Mouse (Mus musculus) cerebellum, adult 11-12 months (tissue): Measurements from ENCODE around the gene Bmp2k.

Source experiments
- DNase-seq: peaks from one replicate; pipeline ENCODE4 v3.0.0; 2022

Gene Bmp2k

DNA sequence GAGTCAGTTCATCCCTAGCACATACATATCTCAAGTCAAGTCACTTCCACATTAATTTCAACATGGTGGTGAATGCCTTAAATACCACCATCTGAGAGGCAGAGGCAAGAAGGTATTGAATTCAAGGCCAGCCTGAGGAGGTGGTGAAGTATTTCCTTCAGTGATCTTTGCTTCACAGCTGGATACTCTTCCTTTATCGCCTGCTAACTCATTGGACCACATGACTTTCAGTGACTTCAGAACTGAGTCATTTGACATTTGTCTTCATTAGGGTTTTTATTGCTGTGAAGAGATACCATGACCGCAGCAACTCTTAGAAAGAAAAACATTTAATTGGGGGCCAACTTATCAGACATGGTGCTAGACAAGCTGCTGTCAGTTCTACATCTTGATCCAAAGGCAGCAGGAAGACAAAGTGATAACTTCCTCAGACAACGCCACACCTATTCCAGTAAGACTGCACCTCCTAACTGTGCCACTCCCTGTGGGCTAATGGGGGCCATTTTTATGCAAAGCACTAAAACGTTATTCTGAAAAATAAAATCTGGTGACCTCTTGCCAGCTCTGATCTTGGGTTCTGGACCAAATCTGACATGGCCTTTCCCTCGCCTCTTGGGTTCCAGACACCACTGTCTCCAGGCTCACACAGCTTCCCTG, 24.9 kb upstream of the Bmp2k start:
- no peak for DNase-seq

DNA sequence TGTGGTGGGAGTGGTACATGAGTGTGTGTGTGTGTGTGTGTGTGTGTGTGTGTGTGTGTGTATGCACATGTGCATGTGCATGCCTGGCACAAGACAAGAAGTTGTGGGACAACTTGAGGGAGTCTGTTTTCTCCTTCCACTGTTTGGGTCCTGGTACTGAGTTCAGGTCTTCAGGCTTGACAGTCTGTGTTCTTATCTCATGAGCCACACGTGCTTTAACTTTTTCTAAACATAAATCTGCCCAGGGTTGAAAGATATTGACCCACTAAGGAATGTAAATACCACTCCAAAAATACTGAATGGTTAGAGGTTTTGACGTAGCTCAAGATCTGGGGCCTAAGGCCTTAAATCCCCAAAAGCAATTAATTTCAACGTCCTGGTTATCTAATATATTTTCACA, 23.8 kb upstream of the Bmp2k start:
- no peak for DNase-seq

DNA sequence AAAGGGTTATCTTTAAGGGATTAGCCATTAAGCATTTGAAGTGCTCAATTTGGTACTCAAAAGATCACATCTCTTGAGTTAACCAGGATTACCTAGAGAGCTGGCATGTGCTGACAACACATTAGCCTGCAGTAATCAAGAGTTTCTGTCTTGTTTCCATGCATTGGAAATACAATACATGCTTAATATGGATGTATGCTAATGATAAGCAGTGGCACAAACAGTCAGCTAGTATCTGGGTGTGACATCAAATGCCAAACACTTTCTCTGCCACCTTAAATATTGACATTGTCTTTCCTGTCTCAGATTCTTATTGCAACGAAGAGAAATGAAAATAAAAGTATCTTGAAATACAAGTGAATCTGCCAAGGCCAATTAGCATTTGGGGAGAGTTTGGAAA, 22.8 kb upstream of the Bmp2k start:
- no peak for DNase-seq

DNA sequence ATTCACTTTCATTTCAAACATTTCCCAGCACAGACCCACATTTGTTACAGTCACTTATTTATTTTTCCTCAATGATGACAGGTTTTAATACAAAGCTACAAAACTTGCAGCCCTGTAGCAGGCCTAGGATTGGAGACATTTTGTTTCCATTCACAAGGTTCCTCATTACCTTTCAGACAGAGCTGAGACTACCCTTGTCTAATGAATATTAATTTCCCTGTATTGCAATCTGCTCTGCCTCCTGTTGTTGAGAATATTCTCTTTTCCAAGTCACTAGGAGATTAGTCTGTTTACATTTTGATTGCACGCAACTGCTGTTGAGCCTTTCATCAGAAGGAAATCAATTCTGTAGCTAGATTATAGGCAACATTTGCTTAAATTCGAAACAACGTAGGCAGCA, 22.4 kb upstream of the Bmp2k start:
- no peak for DNase-seq

DNA sequence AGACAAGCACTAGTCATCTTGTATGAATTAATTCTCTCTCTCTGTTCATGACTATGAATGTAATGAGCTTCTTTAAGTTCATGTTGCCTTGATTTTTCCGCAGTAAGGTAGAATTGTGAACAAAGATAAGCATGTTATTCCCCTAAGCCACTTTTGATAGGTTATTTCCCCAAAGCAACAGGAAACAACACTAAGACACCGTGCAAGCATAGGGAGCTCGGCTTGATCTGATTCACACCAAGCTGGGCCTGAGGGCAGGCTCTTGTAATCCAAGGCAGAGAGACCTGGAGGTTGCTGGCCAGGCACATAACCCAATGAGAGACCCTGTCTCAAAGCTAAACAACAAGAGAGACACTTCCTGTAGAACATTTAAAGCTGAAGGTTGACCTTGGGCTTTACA, 21.3 kb upstream of the Bmp2k start:
- DNase-seq = no peak

DNA sequence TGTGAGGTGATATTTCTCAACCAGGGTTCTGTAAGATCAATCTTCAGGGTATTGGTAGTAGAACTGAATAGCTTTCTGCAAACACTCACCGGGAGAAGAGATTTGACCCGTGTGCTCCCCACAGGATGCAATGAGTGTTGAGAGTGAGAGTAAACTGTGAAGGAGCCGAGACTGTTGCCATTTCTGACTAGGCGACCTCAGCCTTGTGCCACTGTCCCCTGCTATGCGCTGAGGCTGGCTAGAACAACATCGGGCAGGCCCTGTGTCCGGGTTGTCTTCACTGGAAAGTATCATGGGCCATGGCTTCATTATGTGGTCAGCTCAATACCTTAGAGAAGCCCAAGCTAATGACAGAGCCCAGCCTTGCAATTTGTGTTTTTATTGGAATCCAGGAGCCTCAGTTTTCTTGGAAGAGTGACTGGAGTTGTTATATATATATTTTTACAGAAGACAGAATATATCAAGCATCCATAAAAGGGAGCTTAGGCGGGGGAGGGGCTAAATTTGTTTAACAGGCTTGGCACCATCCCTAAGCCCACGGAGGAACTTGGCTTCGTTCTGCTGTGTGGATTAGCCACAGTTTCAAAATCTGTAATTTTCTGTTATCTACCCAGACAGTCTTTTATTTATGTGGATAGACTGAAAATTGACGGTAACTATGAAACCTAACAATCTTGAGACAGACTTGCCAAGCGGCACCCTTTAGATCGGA, 18.0 kb upstream of the Bmp2k start:
- no peak for DNase-seq

DNA sequence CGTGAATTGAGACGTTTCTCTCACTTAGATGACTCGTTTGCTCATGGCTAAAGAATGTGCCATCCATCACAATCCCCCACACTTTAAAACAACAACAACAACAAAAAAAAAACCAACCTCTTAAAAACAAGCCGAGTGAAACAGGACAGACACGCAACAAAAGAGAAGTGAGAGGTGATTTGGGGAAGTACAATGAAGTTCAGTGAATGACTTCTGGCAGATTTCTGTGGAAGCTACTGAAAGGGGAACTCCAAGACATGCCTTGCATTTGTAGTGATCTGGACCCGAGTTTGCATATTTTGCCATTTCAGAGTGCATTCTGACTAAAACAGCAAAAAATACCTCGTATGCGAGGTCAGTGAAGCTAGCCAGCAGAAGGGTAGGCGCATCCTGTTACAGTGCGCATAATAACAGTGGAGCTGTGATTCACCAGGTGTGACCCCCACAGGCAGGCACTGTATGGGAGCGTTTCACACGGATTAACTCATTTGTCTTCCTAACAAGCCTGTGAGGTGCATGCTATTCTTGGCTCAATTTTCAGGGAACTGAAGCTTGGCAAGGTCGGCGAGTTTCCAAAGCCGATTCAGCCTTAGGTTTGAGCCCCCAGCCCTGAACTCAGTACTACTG, 17.4 kb upstream of the Bmp2k start:
- DNase-seq = no peak

DNA sequence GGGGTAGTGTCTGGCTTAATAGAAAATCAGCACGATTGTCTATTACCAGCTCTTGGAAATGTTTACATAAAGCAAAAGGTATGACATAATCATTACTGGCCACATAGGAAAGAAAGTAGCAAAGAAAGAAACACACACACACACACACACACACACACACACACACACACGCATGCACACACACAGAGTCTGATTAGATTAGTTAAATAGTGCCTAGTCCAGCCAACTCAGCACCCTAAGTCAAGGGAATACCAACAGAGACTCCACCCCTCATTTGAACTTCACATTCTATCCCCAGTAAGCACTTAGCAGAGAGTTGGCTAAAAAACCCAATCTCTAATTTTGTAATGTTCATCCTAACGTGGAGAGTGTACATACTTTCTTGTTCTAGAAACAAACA, 15.5 kb upstream of the Bmp2k start:
- DNase-seq = no peak

DNA sequence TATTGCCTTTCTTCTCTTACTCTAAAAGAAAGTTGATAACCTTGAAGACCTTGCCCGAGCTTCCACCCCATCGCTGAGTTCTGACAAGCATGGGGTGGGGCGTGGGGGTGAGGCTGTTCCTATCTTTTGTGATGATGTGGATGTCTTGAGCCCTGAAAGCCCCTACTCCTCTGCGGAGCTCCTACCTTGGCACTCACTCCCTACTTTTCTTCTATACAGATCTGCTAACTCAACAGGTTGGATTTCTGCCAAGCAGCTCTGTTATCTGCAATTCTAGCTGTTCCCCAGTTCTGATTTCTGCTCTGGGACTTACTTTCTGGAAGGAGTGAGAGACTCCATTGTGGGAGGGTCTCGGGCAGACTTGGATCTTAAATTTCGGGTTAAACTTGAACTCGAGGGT, 14.3 kb upstream of the Bmp2k start:
- no peak for DNase-seq

DNA sequence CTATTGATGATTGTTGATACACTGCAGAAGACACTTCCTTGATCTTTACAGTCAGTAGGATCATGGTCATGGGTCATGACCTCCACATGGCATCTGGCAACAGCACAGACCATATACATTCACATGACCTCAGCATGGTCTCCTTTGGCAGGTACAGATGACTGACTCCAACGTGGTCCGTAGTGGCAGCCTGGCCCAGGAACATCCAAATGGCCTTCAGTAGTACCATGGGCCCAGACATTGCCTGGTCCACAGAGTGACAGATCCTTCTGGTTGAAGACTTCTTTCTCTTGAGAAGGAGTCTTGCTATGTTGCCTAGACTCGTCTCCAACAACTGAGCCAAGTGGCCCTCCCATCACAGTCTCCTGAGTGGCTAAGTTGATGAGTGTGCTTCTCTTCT, 10.6 kb upstream of the Bmp2k start:
- no peak for DNase-seq

DNA sequence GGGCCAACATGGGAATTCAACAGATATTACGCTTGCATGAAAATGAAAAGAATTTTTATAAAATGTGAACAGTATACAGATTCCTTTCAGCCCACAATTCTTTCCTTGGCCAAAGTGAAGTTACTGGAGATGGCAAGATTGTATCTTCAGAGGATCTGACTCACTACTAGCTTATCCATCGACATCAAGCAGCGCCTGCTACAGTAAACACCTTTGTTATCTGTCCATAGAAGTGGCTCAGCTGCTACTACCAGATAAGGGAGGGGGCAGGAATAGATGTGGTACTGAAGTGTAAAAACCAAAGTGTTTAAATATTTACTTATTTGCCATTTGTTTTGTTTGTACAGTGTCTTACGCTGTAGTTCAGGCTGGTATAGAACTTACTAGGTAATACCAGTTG, 8.6 kb upstream of the Bmp2k start:
- DNase-seq = no peak

DNA sequence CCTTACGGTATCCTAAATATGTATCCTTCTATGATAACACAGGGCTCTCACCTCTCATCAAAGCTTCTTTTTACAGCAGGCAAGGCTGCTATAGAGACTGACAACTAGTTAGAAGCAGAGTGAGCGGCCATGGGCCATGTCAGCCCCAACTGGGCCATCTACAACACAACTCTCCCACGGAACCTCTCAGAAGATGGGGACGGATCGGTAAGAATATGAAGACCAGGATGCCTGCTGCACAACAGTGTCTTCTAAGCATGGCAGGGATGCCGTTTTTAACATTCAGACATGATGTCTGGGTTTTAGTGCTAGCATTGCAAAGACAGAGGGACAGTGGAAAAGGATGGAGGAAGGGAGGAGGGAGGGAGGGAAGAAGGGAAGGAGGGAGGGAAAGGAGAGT, 6.3 kb upstream of the Bmp2k start:
- DNase-seq = no peak

DNA sequence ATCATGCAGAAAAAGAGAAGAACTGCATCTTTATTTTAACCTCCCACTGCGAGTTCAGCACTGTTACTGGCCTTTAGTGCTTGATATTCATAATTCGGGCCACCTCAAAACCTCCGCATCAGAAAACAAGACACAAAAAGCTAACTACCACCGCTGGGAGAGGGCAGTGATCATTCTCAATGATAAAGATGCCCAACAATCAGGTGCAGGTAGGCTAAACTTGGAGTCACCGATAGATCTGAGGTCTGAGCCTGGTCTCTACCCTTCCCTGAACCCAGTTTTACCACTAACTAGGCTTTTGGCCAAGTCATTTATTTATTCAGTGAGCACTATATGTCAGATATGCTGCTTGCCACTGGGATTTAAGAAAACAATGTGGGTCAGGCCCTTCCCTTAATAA, 4.8 kb upstream of the Bmp2k start:
- no peak for DNase-seq

DNA sequence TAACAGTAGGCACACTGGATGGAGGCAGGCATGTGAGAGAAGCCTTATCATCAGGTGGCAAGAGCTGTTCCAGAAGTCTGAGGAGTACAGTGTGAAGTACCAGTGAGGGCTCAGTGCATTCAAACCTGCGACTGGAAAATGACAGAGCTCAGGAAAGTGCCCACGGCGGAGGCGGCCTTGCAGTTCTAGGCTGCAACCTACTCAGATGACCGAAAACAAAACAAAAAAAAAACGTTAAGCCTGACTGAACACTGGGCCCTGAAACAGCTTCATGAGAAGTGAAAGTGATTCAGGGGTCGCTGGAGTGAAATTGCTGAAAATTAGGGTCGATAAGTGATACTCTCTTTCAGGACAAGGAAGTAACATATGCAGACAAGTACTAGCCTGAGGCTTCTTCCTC, 4.4 kb upstream of the Bmp2k start:
- DNase-seq = no peak

DNA sequence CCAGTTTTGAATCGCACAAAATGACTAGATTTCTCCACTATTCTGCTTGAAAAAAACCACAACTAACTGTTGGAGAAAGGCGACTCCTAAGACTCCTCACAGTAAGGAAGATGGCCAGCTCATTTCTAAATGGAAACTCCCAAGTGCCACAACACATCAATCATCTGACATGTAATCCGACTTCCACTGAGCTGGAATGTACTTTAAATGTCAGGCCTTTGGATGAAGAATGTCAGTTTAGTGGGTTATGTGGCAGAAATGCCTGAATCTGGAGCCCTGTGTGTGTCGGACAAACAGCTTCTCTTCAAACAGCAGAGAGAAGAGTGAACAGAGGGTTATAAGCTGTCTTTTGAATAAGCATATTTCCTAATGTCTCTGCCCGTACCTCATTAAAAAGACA, 1.7 kb upstream of the Bmp2k start:
- no peak for DNase-seq

DNA sequence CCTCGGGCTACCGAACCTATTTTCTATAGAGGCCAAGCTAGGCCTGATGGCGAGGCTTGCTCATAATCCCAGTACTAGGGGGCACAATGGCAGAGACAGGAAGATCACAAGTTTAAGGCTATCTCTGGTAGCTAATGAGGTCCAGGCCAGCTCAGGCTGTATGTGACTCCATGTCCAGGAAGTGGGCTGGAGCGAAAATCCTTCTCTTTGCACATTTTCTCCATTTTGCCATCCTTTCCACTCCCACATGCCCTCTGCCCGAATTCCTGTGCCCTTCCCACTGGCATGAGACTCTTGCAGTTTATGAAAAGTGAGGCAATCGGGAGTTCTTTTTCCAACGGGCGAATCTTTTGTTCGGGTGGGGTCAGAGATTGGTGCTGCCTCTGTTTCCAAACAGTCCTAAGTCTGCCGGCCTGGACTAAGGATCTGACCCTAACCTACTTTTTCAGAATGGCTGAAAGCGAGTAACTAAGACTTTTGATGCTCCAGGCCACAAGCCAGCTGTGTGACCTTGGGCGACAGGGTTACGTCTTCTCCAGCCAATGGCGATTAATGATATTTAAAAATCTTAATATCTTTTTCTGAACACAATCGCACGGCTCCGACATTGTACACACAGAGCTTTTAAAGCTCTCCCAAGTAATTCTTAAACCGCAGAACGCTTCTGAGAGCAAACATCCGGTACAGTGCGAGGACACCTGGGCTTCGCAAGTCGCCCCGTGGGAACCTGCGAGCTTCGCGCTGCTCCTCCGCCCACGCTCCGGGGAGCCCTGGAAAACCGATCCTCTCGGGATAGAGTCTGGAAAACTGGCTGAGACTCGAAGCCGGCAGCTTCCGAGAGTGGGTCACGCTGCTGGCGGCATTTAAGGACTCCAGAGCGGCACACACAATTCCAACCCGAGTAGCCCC, 834 bp upstream of the Bmp2k start:
- no peak for DNase-seq

DNA sequence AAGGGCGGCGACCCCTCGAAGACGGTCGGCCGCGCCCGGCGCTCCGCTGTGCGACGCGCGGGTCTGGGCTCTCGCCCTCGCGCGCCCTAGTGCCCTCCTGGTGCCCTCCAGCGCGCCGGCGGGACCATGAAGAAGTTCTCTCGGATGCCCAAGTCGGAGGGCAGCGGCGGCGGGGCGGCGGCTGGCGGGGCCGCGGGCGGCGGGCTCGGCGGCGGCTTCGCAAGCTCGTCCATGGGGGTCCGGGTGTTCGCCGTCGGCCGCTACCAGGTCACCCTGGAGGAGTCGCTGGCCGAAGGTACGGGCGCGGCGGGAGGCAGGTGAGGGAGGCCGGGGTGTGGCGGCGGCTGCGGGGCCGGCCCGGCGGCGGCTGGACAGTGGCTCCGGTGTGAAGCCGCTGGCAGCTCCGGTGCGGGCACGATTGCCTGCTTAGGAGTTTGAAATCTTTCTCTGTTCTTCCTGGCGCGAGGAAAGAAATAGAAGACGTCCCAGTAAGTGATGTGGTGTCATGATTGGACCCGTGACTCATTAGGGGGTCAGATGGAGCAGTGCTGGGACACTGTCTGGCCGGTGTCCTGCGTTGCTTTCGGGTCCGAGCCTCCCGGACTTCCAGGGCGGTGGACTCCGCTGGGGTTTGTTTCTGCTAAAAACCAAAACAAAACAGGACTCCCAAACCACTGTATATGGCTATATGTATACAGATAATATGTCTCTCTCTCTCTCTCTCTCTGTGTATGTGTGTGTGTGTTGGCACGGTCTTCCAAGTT, 495 bp downstream of the Bmp2k start:
- DNase-seq = peak; percentile 61

DNA sequence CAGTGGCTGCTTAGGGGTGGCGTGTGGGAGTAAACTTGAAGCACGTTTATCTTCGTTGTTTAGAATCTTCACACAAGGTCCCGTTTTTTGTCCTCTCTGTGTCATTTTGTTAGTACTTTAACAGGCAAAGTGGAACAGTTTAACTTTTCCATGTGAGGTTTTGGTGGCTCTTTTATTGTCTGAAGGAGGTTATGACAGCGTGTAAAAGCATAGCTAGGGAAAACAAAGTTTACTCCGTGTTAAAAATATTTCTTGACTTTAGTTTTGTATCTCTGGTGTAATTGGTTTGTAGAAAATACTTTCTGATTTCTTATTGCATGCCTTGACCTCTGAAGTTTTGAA, 1.0 kb downstream of the Bmp2k start:
- DNase-seq = no peak

DNA sequence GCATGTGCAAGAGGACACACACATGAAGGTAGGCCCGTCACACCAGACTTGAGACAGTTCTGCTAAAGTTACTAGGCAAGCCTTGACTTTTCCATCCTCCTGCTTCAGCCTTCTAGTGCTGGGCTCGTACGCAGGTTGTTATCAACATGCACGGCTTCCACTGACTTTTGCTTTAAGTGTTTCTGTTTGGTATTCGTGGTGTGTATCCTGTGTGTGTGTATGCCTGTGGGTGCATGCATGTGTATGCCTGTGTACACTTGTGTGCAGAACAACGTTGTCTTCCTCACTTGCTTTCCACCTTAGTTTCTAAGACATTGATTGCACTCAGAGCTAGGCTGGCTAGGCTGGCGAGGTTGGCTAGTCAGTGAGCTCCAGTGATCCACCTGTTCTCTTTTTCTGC, 2.1 kb downstream of the Bmp2k start:
- DNase-seq = no peak

DNA sequence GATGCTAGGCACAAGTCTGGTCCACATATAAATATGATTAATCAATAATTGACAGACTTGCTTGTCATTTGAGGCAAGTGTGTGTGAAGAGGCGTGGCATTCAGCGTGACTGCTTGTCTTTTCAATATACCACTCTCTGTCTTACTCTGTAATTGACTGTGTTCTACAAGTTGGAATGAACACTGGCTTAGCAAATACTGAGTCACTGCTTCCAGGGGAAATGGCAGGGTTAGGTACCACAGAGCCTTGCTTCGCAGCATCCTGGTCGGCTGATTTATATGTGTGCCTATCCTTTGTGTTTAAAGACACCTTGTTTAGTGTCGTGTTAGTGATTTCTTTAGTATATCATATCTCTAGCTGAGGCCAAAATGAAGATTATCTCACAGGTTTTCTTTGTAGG, 3.0 kb downstream of the Bmp2k start:
- no peak for DNase-seq

DNA sequence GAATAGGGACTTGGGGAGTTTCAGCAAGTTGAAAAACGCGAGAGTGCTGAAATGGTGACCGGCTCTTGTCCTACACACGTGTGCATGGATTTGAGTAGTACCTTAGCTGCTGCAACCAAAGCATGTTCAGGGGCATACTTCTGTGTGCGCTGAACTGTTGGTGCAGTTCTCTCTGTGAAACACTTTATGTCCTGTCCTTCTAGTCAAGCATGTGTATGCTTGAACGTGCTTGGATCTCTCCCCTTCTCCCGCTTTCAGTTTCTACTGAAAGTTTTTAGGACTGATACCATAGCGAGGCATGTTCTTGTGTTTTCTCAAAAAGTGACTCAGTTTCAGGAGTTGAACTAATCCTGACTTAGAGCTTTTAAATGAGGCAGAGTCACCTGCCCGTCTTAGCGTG, 3.7 kb downstream of the Bmp2k start:
- no peak for DNase-seq

DNA sequence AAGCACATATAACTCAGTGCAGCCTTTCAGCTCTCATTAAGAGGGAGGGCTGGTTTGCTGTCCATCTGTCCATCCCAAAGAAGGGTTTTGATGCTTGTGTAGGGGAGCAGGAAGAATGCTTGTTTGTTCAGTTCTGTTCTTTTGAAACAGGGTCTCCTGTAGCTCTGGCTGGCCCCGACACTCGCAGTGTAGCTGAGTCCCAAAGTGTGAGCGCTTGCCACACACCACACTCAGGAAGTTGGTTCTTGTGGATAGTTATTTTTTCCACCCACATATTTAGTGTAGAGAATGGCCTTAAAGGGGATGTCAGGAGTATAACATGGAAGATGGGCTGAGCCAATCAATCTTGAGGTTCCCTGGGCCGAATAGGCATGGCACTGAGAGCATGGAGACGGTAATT, 4.1 kb downstream of the Bmp2k start:
- DNase-seq = no peak

DNA sequence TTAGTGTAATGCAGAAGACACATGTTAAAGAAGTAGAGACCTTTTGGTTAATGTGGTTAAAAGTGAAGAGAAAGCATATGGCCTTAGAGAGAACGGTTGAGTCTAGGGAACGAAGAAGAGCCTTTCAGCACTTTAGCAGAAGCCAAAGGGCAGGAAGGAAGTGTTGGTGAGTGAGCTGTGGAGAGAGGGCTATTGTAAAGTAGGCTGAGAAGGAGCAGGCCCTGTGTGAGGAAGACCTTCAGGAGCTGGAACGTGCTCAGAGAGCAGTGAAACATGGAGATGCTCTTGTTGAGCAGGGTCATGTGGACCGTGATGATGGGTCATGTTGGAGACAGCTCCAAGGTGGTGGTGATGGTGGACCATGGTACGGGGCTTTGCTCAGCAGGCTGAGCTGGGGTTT, 4.8 kb downstream of the Bmp2k start:
- no peak for DNase-seq
